Mouse (Mus musculus) CD4-positive, CD25-positive, alpha-beta regulatory T cell, adult 4 months (primary cell): ENCODE data around the gene Ublcp1. TPM values are rescaled to one million over a fixed set of nuclear protein-coding genes. Genes with fewer than 3 reads are reported as not detected.

Experiments used
- ATAC-seq: one replicate; pipeline ENCODE4 v1.8.0; 2017
- polyA plus RNA-seq, 2 experiments: library from polyadenylated mRNA; unstranded; fragments of 100-300 nt; shearing (Covaris generic); gene quantifications; one replicate each; pipeline ENCODE4 v1.2.1; 2017

Ublcp1 gene
- polyA plus RNA-seq = 10 to 100 TPM; 44.1 to 58.3 TPM

- peak; percentile 82 for ATAC-seq
Measured at GRCm38 (mm10) chr11:44470432-44471336, at the start of gene Ublcp1. Ublcp1 (minus strand) TSS chr11:44470498.

DNA sequence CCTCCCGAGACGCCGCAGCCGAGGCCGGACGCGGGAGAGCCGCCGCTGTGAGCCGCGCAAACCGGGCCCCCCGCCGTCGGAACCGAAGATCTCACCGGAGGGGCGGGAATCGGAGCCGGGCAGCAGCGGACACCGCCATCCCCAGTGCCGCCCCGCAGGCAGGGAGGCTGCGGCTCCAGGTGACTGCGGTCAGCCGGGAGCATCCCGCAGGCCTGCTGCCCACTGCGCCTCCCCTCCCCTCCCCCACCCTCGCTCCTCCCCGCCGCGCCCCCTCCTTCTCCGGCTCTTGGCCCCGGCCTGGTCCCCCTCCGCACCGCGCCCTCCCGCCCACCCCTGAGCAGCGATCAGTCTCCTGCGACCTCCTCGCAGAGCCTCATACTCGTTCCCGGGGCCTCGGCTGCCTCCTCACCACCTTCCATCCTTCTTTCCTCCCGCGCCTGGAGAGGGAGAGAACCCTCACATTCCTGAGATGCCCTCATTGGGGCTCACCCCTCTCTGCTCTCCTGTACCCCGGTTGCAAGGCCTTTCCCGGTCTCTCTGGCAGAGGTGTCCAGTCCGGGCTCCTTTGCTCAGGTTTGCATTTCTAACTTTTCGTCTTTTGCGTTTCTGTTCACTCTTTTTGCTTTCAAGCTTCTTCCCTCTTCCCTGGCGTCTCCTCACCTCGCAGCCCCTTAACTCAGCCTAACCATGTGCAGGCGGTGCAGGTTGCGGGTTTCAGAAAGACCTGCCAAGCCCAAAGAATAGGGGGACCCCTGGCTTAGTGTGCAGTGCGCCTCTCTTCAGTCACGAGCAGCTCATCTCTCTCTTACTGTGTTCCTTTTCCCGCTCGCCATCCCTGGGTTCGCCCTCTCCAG lies 49.0 kb upstream of the Ublcp1 start:
- peak; percentile 1 for ATAC-seq

DNA sequence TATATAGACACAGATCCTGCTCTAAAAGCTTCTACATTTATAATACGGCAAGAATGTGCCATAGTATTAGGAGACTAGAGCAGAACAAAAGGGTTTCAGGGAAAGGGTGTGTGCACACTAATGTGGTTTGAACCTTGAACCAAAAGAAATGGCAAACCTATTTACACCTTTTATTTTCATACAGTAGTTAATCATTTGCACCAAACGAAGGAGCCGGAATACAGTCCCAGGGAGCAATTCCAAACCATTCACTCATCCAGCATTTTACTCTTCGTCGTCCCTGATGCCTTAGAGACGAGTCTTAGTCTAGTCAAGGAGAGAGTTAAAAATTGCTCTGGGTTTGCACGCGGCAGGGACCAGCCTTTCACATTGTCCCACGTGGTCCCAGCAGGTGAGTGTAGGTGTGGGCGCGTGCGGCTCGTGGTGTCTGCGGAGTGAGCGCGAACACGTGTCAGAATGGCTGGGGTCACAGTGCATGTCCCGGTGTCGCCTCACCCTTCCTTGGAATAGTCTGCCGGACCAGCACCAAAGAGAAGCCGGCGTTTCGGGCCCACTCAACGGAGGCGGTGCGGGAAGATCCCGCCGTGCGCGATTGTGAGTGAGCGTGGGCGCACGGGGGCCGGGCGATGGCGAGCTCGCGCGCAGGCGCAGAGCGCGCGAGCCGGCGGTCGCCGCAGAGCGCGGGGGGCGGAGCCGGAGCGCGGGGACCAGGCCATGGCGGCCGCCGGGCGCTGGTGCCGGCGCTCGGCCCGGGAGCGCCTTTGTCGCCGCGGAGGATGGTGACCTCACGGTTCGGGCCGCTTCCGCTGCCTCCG lies 48.2 kb upstream of the Ublcp1 start, which contains the start of gene Rnf145:
Gene Rnf145, plus strand, starts transcription at position 684 of the 815 bp plus-strand sequence.
- ATAC-seq = peak; percentile 44

- no peak for ATAC-seq
Measured at GRCm38 (mm10) chr11:44517561-44518280, 47.4 kb upstream of the Ublcp1 start.

DNA sequence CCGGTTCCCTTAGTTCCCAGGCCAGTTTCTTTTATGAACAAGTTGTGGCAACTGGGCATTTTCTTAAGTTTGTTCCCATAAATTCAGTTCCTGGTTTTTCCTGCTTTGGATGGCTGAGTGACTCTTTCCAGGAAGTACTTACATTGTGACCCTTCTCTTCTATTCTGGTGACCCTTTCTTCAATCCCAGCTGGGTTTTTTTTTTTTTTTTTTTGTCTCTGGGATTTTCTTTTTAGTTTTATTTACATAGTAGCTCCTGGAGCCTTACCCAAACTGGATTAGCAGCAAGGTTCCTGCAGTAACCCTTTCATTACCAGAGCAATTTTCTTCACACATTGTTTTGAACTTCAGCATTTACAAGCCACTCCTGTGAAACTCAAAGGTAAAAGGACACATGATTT lies 46.1 kb upstream of the Ublcp1 start:
- no peak for ATAC-seq

DNA sequence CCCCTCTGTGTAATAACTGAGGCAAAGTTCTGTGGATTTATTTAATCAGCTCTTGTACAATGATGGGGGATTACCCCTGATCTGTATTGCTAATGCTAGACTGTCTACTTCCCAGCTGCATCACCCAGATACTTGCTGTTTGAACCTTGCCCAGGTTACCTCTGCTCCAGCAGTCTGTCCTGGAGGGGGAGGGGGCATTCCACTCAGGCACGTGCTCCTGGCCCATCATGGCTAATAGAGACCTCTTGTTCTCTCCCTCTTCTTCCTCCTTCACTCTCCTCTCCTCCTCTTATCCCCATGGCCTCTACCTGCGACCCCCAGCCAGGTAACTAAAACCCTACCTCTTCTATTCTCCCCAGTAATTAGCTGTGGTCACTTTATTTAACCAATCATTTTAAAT lies 44.4 kb upstream of the Ublcp1 start:
- no peak for ATAC-seq

DNA sequence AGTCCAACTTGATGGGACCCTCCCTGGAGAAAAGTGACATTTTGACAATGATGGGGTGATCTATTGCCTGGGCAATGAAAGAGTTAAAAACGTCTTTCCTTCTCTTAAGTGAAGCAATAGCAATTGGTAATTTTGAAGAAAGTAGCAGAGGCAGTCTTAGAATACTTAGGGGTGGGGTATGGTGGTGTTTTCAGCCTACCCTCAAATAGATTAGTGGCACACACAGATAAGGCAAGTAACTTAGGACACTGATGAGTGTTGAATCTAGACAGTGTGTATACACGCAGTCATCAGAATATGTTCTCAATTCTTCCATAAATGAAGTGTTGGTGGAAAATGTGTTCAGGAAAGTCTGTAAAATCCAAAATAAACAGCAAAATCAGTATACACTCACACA lies 42.7 kb upstream of the Ublcp1 start:
- no peak for ATAC-seq

GRCm38 (mm10) chr11:44512044-44513025 lies 42.0 kb upstream of the Ublcp1 start:
- ATAC-seq = no peak

DNA sequence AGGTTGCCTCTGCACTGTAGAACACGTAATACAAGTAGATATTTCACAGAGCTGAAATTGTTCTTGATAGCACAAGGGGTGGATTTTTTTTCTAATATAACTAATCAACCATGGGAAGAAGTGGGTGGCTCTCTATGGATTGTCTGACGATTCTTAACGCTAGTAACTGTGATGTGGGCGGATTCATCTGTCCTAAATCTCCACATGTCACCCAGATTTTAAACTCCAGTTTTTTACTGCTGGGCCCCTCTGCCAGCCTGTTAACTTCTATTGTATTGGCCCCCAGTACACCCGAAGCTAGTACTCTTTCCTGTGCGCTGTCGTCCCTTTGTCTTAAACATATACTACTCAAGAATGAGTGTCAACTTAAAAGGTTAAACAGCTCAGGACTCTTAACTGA lies 40.1 kb upstream of the Ublcp1 start:
- ATAC-seq = no peak

DNA sequence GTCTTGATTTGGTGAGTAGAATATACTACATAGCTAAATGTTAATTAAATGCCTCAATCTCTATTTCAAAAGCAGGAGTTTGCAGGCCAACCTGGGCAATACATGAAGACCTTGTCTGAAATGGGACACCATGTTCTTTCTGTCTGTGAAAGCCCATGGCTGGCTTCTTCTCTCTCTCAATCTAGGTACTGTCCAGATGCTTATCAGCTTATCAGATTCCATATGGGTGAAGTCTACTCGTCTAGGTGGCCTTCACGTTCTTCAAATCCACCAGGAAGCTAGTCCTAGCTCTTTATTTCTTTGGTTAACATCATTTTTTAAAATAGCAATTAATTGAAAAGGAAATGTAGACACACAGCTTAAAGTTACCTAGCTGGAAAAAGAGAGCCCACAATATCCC lies 39.6 kb upstream of the Ublcp1 start:
- ATAC-seq = no peak

DNA sequence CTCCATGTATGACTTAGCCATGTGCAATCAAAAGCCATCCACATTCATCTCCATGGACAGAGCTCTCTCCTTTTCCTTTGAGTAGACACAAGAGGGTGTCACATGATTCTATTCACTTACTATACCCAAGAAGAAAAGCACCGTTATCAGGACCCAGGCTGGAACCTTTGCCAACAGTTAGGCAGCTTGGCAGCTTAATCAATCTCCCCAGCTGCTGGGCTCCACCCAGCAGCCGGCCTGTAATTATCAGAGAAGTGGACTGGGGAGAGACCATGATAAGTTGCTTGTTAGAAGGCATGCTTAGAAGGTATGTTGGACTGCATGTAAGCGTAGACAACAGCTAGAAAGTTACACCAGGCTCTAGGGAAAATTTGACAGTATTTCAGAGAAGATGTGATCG lies 38.6 kb upstream of the Ublcp1 start:
- no peak for ATAC-seq

GRCm38 (mm10) chr11:44504761-44505160 lies 34.5 kb upstream of the Ublcp1 start:
- no peak for ATAC-seq

DNA sequence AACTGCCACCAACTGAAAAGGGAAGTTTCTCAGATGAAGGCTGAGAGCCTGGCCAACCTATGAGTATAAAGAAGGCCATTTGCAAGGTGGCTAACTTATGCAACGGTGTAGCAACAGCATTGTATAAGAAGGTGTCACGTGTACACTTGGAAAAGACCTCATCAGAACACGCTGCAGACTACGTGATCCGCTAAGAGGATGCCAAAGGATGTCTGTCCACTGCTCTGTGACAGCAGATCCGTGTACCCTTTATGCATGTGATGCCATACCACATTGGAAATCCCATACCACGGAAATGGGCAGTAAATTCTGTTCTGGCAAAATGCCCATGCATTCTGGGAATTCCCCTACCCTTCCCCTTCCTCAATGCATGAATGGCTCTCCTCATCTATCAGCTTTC lies 33.8 kb upstream of the Ublcp1 start:
- ATAC-seq = no peak

- no peak for ATAC-seq
Measured at GRCm38 (mm10) chr11:44502931-44503330, 32.6 kb upstream of the Ublcp1 start.

- peak; percentile 87 for ATAC-seq
Measured at GRCm38 (mm10) chr11:44501477-44501876, 31.2 kb upstream of the Ublcp1 start.

GRCm38 (mm10) chr11:44500966-44501365 lies 30.7 kb upstream of the Ublcp1 start:
- ATAC-seq = peak; percentile 44

DNA sequence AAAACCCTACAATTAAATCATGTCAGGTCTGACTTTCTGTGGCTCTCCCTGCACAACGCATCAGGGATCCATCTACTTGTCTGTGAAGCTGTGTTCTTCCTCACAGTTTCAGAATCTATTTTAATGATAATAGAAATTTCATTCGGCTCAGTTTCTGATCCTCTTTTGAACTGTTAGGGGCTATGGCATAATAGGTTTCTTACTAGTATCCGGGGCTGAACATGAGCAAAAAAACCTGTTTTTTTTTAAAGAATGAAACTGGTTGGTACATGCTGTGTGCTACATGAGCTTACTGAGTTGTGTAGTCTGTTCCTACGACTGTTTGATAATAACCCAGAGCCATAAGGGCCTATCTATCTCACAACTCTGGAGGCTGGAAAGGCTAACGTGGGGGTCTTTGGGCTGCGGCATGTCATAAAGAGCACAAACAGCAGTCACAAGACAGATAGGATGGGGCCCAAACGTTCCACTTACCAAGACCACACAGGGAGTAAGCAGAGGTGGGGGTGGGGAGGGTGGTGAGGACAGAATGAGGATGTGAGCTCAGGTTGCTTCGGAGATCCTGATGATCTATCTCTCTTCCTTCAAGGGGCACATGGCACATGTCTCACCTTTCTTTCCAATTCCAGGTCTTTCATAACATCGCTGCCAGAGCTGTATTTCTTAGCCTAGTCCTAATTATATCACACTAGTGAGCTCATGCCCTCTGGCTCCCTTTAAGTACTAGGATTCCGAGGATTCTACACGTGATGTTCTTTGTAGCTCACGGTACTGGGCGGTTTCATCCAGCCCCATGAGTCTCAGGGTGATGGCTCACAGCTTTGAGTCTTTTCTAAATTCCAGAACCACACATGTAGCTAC lies 28.3 kb upstream of the Ublcp1 start:
- ATAC-seq = no peak

- ATAC-seq = peak; percentile 73
Measured at GRCm38 (mm10) chr11:44496217-44496616, 25.9 kb upstream of the Ublcp1 start.

GRCm38 (mm10) chr11:44494643-44495323 lies 24.5 kb upstream of the Ublcp1 start:
- ATAC-seq = peak; percentile 68
